Mouse (Mus musculus) liver, embryonic 14.5 days (tissue): ENCODE measurements around the gene Camkk1.
A peak's percentile ranks its signal among the peaks of the same experiment; 100 is the strongest.

Source experiments
- CTCF ChIP-seq: IDR thresholded peaks from 2 replicates; pipeline ENCODE4 v1.5.1; 2016; ENCODE audit warnings: antibody characterized with exemption, low read depth, control low read depth
- EP300 ChIP-seq: IDR thresholded peaks from 2 replicates; pipeline ENCODE4 v1.6.1; 2016; ENCODE audit warnings: antibody characterized with exemption, low read depth

DNA sequence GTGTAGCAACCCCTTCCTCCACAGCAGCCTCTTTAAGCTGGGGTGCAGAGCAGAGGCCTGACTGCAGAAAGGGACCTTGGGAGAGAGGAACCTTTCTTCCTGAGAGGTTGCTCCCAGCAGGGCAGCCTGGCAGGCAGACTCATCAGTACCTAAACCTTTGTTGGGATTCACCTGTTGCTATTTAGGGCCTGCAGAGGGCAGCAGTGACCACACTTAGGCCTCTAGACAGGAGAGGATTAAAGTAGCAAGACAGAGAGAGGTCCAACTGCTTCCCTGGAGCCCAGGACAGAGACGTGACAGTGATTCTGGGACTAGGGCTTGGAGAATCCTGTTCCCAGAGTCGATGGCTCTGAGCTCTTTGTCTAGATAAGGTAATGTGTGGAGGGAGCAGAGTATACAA is 12.4 kb upstream of the Camkk1 start:
- peak; percentile 79 for TF ChIP-seq CTCF
- no peak for TF ChIP-seq EP300
